Mouse (Mus musculus) B cell, adult 62 days (primary cell): ENCODE data around the gene Gm21767. TPM values are rescaled to one million over a fixed set of nuclear protein-coding genes. Genes with fewer than 3 reads are reported as not detected.

ENCODE experiments used
- total RNA-seq: library from RNA; stranded (reverse); gene quantifications from 4 replicates; pipeline ENCODE4 v1.2.4, GENCODE M21; 2023

Gm21767 gene
- total RNA-seq = not detected in 4 replicates

GRCm38 (mm10) chrY:13941438-13941837, at the start of gene Gm21767:
TSS of gene Gm21767 (plus strand) at chrY:13941738.

